Mouse (Mus musculus) liver, embryonic 15.5 days (tissue): ENCODE results near the gene Hyal3. TPM values are rescaled to one million over a fixed set of nuclear protein-coding genes. Genes with fewer than 3 reads are reported as not detected.

ENCODE experiments used
- ATAC-seq: fragments of 200-750 bp; cut with Nextera tagmentation; 2 replicates; pipeline ENCODE4 v1.8.0; 2017; ENCODE audit warnings: moderate number of reproducible peaks, mild to moderate bottlenecking, moderate library complexity; ENCODE audit not compliant: insufficient read depth
- H3K27ac ChIP-seq: fragments of 300-500 bp; sonication (generic); replicated peaks from 2 replicates; pipeline ENCODE4 v1.5.1; 2015; ENCODE audit warnings: mild to moderate bottlenecking, inconsistent platforms
- H3K27me3 ChIP-seq: fragments of 300-500 bp; sonication (generic); 2 replicates; pipeline ENCODE4 v1.6.1; 2015; ENCODE audit warnings: mild to moderate bottlenecking, inconsistent platforms
- H3K36me3 ChIP-seq: fragments of 300-500 bp; sonication (generic); replicated peaks from 2 replicates; pipeline ENCODE4 v1.6.1; 2015; ENCODE audit warnings: moderate library complexity, mild to moderate bottlenecking, inconsistent platforms
- H3K4me1 ChIP-seq: fragments of 300-500 bp; sonication (generic); replicated peaks from 2 replicates; pipeline ENCODE4 v1.6.1; 2015; ENCODE audit warnings: inconsistent platforms
- H3K4me2 ChIP-seq: fragments of 300-500 bp; sonication (generic); 2 replicates; pipeline ENCODE4 v1.6.1; 2015; ENCODE audit warnings: moderate library complexity, mild to moderate bottlenecking, inconsistent platforms
- H3K4me3 ChIP-seq: fragments of 300-500 bp; sonication (generic); replicated peaks from 2 replicates; pipeline ENCODE4 v1.5.1; 2015; ENCODE audit warnings: mild to moderate bottlenecking, inconsistent platforms
- H3K9ac ChIP-seq: fragments of 300-500 bp; sonication (generic); 2 replicates; pipeline ENCODE4 v1.6.1; 2015; ENCODE audit warnings: moderate library complexity, mild to moderate bottlenecking, inconsistent platforms
- H3K9me3 ChIP-seq: fragments of 300-500 bp; sonication (generic); replicated peaks from 2 replicates; pipeline ENCODE4 v1.6.1; 2016; ENCODE audit warnings: inconsistent platforms
- WGBS: fragments of 180-500 bp; shearing (Covaris S2); methylation state at CpG from one replicate; pipeline ENCODE4 v1.1.7; 2015; ENCODE audit warnings: mixed read lengths; ENCODE audit not compliant: insufficient replicate concordance; 5-methylcytosine and 5-hydroxymethylcytosine counted together
- polyA plus RNA-seq: library from polyadenylated mRNA; unstranded; fragments of >200 nt; fragmentation: Nextera tagmentation; extraction: Ambion mirVana; gene quantifications from 2 replicates; pipeline ENCODE4 v1.2.1, GENCODE M21; 2015

Gene Hyal3
- polyA plus RNA-seq, 1 experiment from 2014 or later: 0.64 TPM

DNA sequence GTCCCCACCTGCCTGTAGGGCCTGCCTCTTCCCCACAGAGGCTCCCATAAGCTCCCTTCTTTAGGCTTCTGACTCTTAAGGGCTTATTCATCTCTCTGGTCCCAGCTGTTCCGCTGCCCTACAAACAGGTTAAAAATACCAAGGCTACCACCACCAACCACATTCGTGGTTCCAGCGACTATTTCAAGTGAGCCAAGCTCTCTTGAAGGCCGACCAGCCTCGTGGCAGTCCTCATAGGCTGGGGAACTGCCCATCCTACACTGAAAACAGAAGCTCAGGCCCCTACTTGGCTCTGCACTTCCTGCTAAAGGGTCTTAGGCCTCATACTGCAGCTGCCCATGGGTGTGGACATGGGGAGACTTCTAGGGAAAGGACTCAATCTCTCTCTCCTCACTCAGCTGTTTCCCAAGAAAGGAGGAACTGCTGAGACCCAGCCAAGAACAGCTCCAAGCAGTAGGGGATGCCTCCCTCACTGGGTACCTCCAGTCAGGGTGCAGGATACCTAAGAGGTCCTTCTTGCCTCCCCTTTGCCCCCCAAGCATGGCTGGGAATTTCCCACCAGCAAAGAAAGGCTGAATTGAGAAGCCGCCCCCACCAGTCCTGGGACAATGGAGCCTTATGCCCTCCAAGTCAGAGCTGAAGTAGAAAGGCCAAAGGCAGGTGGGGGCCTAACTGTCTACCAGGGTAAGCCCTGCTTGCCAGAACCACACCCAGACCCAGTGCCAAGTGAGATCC lies 31.0 kb downstream of the Hyal3 start:
- peak overlapping the region; percentile 74 for H3K9ac ChIP-seq
- peak overlapping the region; percentile 96 for H3K4me2 ChIP-seq
- no peaks in the 10 kb centered on the region for H3K9me3 ChIP-seq
- H3K36me3 ChIP-seq: peaks cover 31% of the 10 kb centered on the region
- no peaks in the 10 kb centered on the region for H3K27me3 ChIP-seq
- H3K4me1 ChIP-seq: peaks cover 52% of the 10 kb centered on the region
- 38% methylated on average over 6 of the region's 6 CpGs for WGBS
- peak overlapping the region; percentile 64 for H3K4me3 ChIP-seq
- H3K27ac ChIP-seq: peak overlapping the region; percentile 80
- no peak for ATAC-seq

DNA sequence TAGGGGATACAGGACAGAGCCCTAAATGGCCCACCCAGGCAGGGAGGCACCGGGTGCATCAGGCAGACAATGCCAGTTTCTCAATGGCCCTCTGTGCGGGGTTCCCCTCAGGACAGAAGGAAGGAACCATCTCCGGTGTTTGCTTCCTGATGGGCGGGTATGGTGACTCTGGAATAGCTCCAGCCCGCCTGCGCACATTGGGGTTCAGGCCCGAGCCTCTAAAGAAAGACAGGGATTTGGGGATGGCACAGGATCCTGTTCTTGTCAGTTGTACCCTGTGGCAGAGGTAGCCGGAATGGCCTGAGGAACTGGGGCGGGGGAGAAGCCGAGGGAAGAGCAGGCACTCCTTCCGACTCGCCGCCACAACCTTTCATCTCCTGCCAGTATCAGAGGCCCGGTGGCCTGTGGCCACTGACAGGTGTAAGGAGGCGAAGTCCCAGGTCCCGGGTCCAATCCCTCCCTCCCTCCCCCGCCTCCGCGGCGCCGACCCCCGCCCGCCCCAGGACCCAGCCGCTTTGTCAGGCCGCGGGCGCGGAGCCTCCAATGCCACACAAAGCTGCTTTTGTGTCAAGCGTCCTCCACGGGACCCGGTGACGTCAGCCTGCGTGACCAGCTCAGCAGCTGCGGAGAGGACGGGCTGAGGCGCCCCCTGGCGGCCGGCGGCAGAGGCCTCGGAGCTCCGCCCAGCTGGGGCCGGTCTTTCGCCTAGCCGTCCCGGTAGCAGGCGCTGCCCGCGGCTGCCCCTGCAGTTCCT lies 31.8 kb downstream of the Hyal3 start:
- H3K27ac ChIP-seq: peak overlapping the region; percentile 80
- H3K9ac ChIP-seq: peak overlapping the region; percentile 74
- no peaks in the 10 kb centered on the region for H3K27me3 ChIP-seq
- H3K9me3 ChIP-seq: no peaks in the 10 kb centered on the region
- peaks cover 38% of the 10 kb centered on the region for H3K36me3 ChIP-seq
- peak overlapping the region; percentile 64 for H3K4me3 ChIP-seq
- peak; percentile 93 for ATAC-seq
- H3K4me2 ChIP-seq: peak overlapping the region; percentile 96
- WGBS: 3% methylated on average over 48 of the region's 48 CpGs
- peaks cover 44% of the 10 kb centered on the region for H3K4me1 ChIP-seq

DNA sequence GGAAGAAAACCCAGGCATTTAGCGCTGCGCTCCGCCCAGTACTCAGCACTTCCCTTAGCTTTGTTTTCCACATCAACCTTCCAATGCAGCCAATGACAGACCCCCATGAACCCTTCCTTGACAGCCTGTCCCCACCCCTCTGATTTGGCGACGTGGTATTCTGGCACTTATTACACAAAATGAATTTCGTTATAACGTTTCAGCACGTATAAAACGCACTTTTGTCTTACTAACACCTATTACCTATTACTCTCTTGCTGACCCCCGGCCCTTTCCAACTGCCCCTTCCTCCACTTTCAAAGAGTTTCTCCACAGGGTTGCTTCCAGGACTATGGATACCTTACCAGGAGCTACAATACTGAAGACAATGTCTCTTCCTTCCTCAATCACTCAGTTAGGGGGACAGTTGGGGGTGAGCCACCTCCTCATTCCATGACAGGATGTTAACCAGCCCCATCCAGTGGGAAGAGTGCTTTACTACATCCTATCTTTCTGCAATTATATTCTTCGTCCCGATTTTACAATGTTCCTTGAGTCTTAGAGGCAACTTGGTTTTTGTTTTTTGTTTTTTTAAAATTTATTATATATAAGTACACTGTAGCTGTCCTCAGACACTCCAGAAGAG lies 32.4 kb downstream of the Hyal3 start:
- peak overlapping the region; percentile 64 for H3K4me3 ChIP-seq
- H3K9ac ChIP-seq: peak overlapping the region; percentile 74
- 10% methylated on average over 12 of the region's 12 CpGs for WGBS
- peaks cover 37% of the 10 kb centered on the region for H3K4me1 ChIP-seq
- H3K36me3 ChIP-seq: peaks cover 44% of the 10 kb centered on the region
- H3K27me3 ChIP-seq: no peaks in the 10 kb centered on the region
- peak overlapping the region; percentile 96 for H3K4me2 ChIP-seq
- peak; percentile 21; the same call in 1 of the 2 replicates for ATAC-seq
- no peaks in the 10 kb centered on the region for H3K9me3 ChIP-seq
- peak overlapping the region; percentile 80 for H3K27ac ChIP-seq

DNA sequence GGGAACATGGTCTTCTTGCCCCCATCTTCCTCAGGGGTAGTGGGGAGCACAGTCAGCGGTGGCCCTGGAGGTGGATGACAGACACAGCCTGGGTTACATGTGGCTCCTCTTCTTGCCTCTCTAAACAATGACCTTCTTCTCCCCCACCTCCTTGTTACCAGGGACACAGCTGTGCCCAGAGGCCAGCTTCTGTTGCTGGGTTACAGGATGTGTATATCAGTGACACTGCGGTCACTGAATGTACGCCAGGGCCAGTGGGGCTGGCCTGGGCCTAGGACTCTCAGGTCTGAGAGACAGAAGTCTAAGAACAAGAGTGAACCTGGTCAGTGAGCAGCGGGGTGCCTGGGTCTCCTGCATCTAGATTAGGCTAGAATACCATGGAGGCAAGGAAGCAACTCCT lies 34.4 kb downstream of the Hyal3 start:
- H3K4me2 ChIP-seq: no peak overlapping the region
- H3K4me3 ChIP-seq: no peak overlapping the region
- H3K27me3 ChIP-seq: no peaks in the 10 kb centered on the region
- no peak overlapping the region for H3K27ac ChIP-seq
- no peak overlapping the region for H3K9ac ChIP-seq
- WGBS: 79% methylated on average over 4 of the region's 4 CpGs
- H3K36me3 ChIP-seq: peaks cover 64% of the 10 kb centered on the region
- peaks cover 49% of the 10 kb centered on the region for H3K4me1 ChIP-seq
- no peak for ATAC-seq
- H3K9me3 ChIP-seq: no peaks in the 10 kb centered on the region

DNA sequence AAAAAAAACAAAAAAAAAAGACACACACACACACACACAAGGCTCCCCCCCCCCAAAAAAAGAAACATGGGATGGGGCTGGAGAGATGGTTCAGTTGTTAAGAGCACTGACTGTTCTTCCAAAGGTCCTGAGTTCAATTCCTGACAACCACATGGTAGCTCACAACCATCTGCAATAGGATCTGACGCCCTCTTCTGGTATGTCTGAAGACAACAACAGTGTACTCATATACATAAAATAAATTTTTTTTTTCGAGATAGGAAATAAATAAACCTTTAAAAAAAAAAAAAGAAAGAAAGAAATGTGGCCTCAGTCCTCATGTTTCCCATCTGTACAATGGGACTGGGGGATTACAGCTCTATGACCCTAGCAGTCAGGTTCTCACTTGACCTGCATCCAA lies 36.8 kb downstream of the Hyal3 start:
- Histone ChIP-seq H3K4me2 (no peak overlapping the region), H3K9me3 (no peaks in the 10 kb centered on the region), H3K9ac (no peak overlapping the region), H3K36me3 (peaks cover 75% of the 10 kb centered on the region), H3K4me1 (peaks cover 44% of the 10 kb centered on the region), H3K4me3 (no peak overlapping the region), H3K27me3 (no peaks in the 10 kb centered on the region), H3K27ac (no peak overlapping the region)
- no peak for ATAC-seq
- 55% methylated on average over 2 of the region's 2 CpGs for WGBS

DNA sequence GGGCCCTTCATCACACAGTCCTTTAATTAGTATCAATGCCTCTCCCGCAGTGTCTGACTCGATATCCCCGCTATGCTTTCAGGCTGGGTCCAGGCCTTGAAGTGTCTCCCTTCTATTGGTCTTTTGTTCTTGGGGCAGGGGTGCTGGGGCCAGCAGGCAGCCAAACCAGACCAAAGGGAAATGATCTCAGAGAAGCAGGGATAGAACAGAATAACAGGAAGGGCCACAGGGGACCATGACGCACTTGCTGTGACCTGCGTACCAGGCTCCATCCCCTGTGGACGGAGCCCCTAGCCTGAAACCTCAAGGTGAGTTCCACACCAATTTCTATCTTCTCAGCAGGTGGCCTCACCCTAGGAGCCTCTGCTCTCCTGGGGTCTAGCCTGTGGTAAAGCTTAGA lies 37.5 kb downstream of the Hyal3 start:
- WGBS: 91% methylated on average over 6 of the region's 6 CpGs
- Histone ChIP-seq H3K4me2 (no peak overlapping the region), H3K4me1 (peaks cover 38% of the 10 kb centered on the region), H3K4me3 (no peak overlapping the region), H3K9me3 (no peaks in the 10 kb centered on the region), H3K36me3 (peaks cover 80% of the 10 kb centered on the region), H3K27me3 (no peaks in the 10 kb centered on the region), H3K27ac (peak overlapping the region; percentile 78), H3K9ac (no peak overlapping the region)
- no peak for ATAC-seq

DNA sequence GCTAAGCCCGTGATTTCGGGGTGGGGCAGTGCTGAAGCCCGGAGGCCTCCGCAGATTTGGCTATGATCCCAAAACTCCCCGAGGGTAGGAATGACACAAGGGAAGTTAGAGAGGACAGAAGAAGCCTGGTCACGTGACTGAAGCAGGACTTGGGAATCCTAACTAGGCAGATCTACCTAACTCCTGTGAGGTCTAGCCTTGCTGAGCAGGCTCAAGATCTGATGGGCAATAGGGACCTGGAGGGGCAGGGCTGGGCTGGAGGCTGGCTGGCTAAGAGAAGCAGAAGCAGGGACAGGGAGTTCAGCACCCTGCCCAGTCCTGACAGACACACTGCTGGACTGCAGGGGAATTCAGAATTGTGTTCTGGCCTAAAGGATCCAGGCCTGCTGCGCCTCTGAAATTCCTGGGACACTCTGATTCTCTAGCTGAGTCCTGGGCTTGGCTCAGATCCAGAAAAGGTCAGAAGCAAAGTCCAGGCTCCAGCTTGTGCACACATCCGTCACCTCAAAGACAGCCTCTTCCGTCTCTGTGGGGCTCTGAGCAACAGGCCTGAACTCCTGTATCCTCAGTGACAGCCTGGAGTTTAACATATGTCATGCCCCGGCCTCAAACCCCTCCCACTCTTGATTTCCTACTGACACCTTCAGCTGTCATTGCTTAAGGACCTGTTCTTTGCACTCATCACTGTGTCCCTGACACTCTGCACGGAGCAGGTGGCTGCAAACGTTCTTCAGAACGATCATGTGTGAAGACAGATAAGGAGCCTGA lies 38.3 kb downstream of the Hyal3 start:
- peak; percentile 70 for ATAC-seq
- WGBS: 52% methylated on average over 13 of the region's 13 CpGs
- no peak overlapping the region for H3K9ac ChIP-seq
- no peaks in the 10 kb centered on the region for H3K9me3 ChIP-seq
- no peak overlapping the region for H3K4me3 ChIP-seq
- peaks cover 33% of the 10 kb centered on the region for H3K4me1 ChIP-seq
- H3K4me2 ChIP-seq: no peak overlapping the region
- peak overlapping the region; percentile 78 for H3K27ac ChIP-seq
- peaks cover 79% of the 10 kb centered on the region for H3K36me3 ChIP-seq
- no peaks in the 10 kb centered on the region for H3K27me3 ChIP-seq

DNA sequence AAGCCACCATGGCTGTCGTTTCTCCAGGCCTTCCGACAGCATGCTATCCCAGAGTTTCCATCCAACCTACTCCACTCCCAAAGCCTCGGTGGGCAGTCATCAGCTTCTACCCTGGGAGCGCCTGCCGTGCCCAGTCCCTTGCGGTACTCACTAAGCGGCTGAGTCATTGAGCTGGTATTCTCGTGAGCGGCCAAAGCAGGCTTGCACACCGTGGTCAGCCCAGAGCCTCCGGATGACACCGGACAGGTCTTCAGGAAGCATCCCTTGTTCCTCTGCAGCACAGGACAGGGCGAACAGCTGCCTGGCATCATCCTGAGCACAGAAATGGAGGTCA lies 38.9 kb downstream of the Hyal3 start:
- Histone ChIP-seq H3K36me3 (peaks cover 79% of the 10 kb centered on the region), H3K9ac (no peak overlapping the region), H3K27me3 (no peaks in the 10 kb centered on the region), H3K4me1 (peaks cover 37% of the 10 kb centered on the region), H3K4me3 (no peak overlapping the region), H3K4me2 (no peak overlapping the region), H3K9me3 (no peaks in the 10 kb centered on the region), H3K27ac (peak overlapping the region; percentile 78)
- peak; percentile 23 for ATAC-seq
- 64% methylated on average over 13 of the region's 13 CpGs for WGBS

DNA sequence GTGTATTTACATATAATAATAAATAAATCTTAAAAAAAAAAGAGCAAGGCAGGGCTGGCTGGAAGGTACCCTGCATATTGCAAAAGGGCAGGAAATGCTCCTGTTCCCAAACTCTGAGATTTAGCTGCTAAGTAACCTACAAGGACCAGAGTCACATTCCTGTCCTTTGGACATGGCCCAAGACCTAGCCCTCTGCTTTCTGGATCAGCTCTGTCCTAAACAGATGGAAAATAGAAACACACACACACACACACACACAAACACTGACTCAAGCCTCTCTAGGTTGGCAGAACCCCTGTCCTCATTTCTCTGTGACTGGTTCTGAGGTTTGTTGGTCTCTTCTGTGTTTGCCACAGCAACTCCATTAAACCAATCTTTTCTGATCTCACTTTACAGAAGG lies 40.3 kb downstream of the Hyal3 start:
- Histone ChIP-seq H3K27me3 (no peaks in the 10 kb centered on the region), H3K4me3 (no peak overlapping the region), H3K36me3 (peaks cover 79% of the 10 kb centered on the region), H3K9ac (no peak overlapping the region), H3K4me2 (no peak overlapping the region), H3K4me1 (peaks cover 51% of the 10 kb centered on the region), H3K9me3 (no peaks in the 10 kb centered on the region), H3K27ac (no peak overlapping the region)
- ATAC-seq: no peak

DNA sequence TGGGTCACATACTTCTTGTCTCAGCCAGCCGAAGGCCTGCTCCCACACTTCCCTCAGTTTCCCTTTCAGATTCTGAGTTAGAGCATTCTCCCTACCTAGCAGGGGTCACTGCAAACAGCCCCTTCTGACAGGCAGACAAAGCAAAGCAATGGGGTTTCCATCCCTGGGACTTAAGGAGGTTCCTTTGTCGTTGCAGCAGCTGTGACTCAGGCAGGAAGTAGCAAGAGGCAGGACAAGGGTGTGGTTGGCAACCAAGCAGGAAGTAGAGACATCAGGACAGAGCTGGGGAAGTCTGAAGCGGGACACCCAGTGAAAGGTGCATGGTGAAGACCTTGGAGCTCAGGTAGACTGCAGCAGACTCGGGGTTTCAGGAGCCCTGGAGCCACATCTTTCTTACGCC lies 43.9 kb downstream of the Hyal3 start:
- Histone ChIP-seq H3K27me3 (no peaks in the 10 kb centered on the region), H3K4me1 (peaks cover 72% of the 10 kb centered on the region), H3K9ac (no peak overlapping the region), H3K27ac (peak overlapping the region; percentile 42), H3K4me3 (no peak overlapping the region), H3K36me3 (peaks cover 60% of the 10 kb centered on the region), H3K4me2 (peak overlapping the region; percentile 27; the same call in 1 of the 2 replicates), H3K9me3 (no peaks in the 10 kb centered on the region)
- WGBS: 45% methylated on average over 5 of the region's 5 CpGs
- ATAC-seq: no peak

DNA sequence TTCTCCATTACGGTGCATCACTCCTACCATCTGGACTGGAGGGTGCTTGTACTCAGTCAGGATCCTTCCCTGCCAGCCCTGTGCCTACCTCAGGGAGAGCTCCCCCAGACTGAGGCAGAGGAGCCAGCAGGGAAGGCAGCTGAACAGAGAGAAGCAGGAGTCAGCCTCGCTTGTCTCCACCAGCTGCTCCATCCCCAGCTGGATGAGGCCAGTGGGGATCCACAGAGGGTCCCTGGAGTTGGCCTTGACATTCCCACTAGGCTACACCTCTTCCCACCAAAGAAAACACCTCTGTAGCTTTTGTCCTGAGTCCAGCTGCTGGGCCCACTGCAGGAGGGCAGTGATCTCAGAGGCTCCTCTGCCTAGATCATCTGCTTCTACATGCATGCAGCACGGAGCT lies 44.3 kb downstream of the Hyal3 start:
- peaks cover 72% of the 10 kb centered on the region for H3K4me1 ChIP-seq
- H3K27me3 ChIP-seq: no peaks in the 10 kb centered on the region
- 69% methylated on average over 3 of the region's 3 CpGs for WGBS
- peaks cover 56% of the 10 kb centered on the region for H3K36me3 ChIP-seq
- H3K9ac ChIP-seq: no peak overlapping the region; the same call in 1 of the 2 replicates
- H3K4me3 ChIP-seq: no peak overlapping the region
- peak overlapping the region; percentile 42 for H3K27ac ChIP-seq
- H3K9me3 ChIP-seq: no peaks in the 10 kb centered on the region
- H3K4me2 ChIP-seq: peak overlapping the region; percentile 27; the same call in 1 of the 2 replicates
- ATAC-seq: no peak
